ENCODE assay signal across 10 mouse cellular contexts in the genomic region with DNA sequence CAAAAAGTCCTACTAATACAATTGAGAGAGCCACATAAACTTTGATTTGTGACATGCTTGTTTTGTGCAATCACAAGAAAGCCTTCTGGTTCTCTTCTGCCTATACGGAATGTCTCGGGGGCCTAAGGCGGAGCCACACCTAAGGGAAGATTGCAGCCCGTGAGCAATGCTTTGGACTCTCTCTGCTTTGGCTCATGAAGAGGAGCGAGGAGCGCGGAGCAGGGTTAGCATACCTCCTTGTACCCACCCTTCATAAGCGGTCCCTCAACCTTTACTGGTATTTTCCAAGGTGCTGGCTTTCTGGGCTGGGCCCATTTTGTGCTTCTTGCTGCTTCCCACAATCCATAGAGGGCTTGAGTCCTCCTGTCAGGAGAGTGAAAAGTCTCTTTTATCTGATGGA.
DNase-seq lines count a peak whose midpoint lies in the region; ATAC-seq and TF ChIP-seq lines count a peak whose summit lies in the region.
"Had no signal": no experiment of that assay in that cellular context is flagged by ENCODE, and none has a peak within 500 bp of the region (broad histone marks: within the 10 kb centered on the region; RNA-seq: fewer than 3 reads in every experiment).

No protein-coding gene starts in this region.

- no peak for TF ChIP-seq CTCF in heart, adult 2 months (IDR thresholded peaks at IDR 0.05)

- peak overlapping the region; percentile 69 for H3K9ac ChIP-seq in heart, adult 2 months (ENCODE audit: low read depth, low read length)
- H3K9ac ChIP-seq in intestine, embryonic 16.5 days (ENCODE audit: low read depth, low read length): no peak overlapping the region
- H3K9ac ChIP-seq in neural tube, embryonic 15.5 days (replicated peaks): no peak overlapping the region
- no peak overlapping the region for H3K9ac ChIP-seq in hindbrain, embryonic 16.5 days (ENCODE audit: low read depth, low read length)

- intact Hi-C loops in heart, adult 2 months (cut with DNase I): loop anchor here (5.0 kb wide), 2 partner anchors 80 kb away; no protein-coding TSS in a partner anchor

- H3K27me3 ChIP-seq in heart, adult 2 months (ENCODE audit: control insufficient read depth, insufficient read depth, low read length): no peaks in the 10 kb centered on the region
- H3K27me3 ChIP-seq in intestine, embryonic 16.5 days (replicated peaks; ENCODE audit: control insufficient read depth, insufficient read depth, low read length): no peaks in the 10 kb centered on the region
- no peaks in the 10 kb centered on the region for H3K27me3 ChIP-seq in neural tube, embryonic 15.5 days (replicated peaks)
- no peaks in the 10 kb centered on the region for H3K27me3 ChIP-seq in hindbrain, embryonic 16.5 days (replicated peaks; ENCODE audit: control insufficient read depth, insufficient read depth, low read length)

- no peak for TF ChIP-seq POLR2A in heart, adult 2 months (IDR thresholded peaks at IDR 0.05; ENCODE audit: insufficient read depth, low read depth, low read length)

- peaks cover 21% of the 10 kb centered on the region for H3K36me3 ChIP-seq in heart, adult 2 months (ENCODE audit: control insufficient read depth, insufficient read depth, low read length)
- no peaks in the 10 kb centered on the region for H3K36me3 ChIP-seq in intestine, embryonic 16.5 days (ENCODE audit: control insufficient read depth, insufficient read depth, low read length)
- no peaks in the 10 kb centered on the region for H3K36me3 ChIP-seq in neural tube, embryonic 15.5 days
- no peaks in the 10 kb centered on the region for H3K36me3 ChIP-seq in hindbrain, embryonic 16.5 days (ENCODE audit: control insufficient read depth, insufficient read depth, low read length)
- H3K36me3 ChIP-seq: G1E had no signal

- H3K27ac ChIP-seq in heart, adult 2 months: peak overlapping the region; percentile 90
- peak overlapping the region; percentile 89 for H3K27ac ChIP-seq in intestine, embryonic 16.5 days (ENCODE audit: low read length)
- peak overlapping the region; percentile 51 for H3K27ac ChIP-seq in neural tube, embryonic 15.5 days (replicated peaks)
- no peak overlapping the region for H3K27ac ChIP-seq in hindbrain, embryonic 16.5 days (ENCODE audit: low read depth, low read length)

- H3K79me2 ChIP-seq in heart, adult 2 months (replicated peaks; ENCODE audit: control insufficient read depth, insufficient read depth, low read length): peaks cover 3% of the 10 kb centered on the region; the same call in 1 of the 2 replicates

- no peak for TF ChIP-seq EP300 in heart, adult 2 months (IDR thresholded peaks at IDR 0.05; ENCODE audit: insufficient read depth, low read depth, low read length)

- 35% methylated on average over 8 of the region's 8 CpGs for WGBS in heart, adult 2 months
- WGBS in intestine, embryonic 16.5 days: 50% methylated on average over 8 of the region's 8 CpGs
- WGBS in neural tube, embryonic 15.5 days: 81% methylated on average over 8 of the region's 8 CpGs
- WGBS in hindbrain, embryonic 16.5 days: 84% methylated on average over 8 of the region's 8 CpGs

- no peaks in the 10 kb centered on the region for H3K9me3 ChIP-seq in intestine, embryonic 16.5 days (ENCODE audit: control insufficient read depth, low read length)
- H3K9me3 ChIP-seq in neural tube, embryonic 15.5 days (replicated peaks): no peaks in the 10 kb centered on the region
- no peaks in the 10 kb centered on the region for H3K9me3 ChIP-seq in hindbrain, embryonic 16.5 days (ENCODE audit: control insufficient read depth, low read length)

- peak overlapping the region; percentile 65 for H3K4me2 ChIP-seq in intestine, embryonic 16.5 days (ENCODE audit: low read depth, low read length)
- peak overlapping the region; percentile 13; the same call in 1 of the 2 replicates for H3K4me2 ChIP-seq in neural tube, embryonic 15.5 days
- H3K4me2 ChIP-seq in hindbrain, embryonic 16.5 days (ENCODE audit: low read length): no peak overlapping the region

- DNase-seq in heart, adult 2 months: peak in 1 of 2 experiments; percentile 52
- no peak for DNase-seq in heart, adult 11 months
- DNase-seq in ovary, postnatal 10 days (ENCODE audit: low spot score): peak; percentile 24
- no peak for DNase-seq in ovary, postnatal 14 days (ENCODE audit: low spot score)
- DNase-seq in cerebellum, adult 11-12 months: no peak
- DNase-seq: cerebellum, adult 9-10 months had no signal

- peak; percentile 60 for ATAC-seq in intestine, embryonic 16.5 days
- ATAC-seq in neural tube, embryonic 15.5 days (ENCODE audit: low FRiP score): no peak
- ATAC-seq in hindbrain, embryonic 16.5 days: no peak

- H3K4me1 ChIP-seq in heart, adult 2 months (ENCODE audit: control insufficient read depth, insufficient read depth, low read length): peaks cover 15% of the 10 kb centered on the region
- H3K4me1 ChIP-seq in intestine, embryonic 16.5 days (ENCODE audit: control insufficient read depth, insufficient read depth, low read length): peaks cover 22% of the 10 kb centered on the region
- peaks cover 30% of the 10 kb centered on the region for H3K4me1 ChIP-seq in neural tube, embryonic 15.5 days
- H3K4me1 ChIP-seq in hindbrain, embryonic 16.5 days (ENCODE audit: control insufficient read depth, insufficient read depth, low read depth, low read length): peaks cover 11% of the 10 kb centered on the region

- peak overlapping the region; percentile 36 for H3K4me3 ChIP-seq in heart, adult 2 months
- H3K4me3 ChIP-seq in intestine, embryonic 16.5 days (ENCODE audit: low read length): peak overlapping the region; percentile 36; the same call in 1 of the 2 replicates
- no peak overlapping the region for H3K4me3 ChIP-seq in neural tube, embryonic 15.5 days (replicated peaks)
- H3K4me3 ChIP-seq in hindbrain, embryonic 16.5 days (ENCODE audit: low read length): no peak overlapping the region

Comparison
In these comparisons a context has a peak if more than half of its experiments do, and no peak if none do; other contexts are left out.
1. H3K4me3 ChIP-seq: peak in heart, adult 2 months (single experiment) and intestine, embryonic 16.5 days (single experiment); none in neural tube, embryonic 15.5 days (single experiment) and hindbrain, embryonic 16.5 days (single experiment).